Mouse (Mus musculus): ENCODE data around the gene Yipf3. TPM values are rescaled to one million over a fixed set of nuclear protein-coding genes. Genes with fewer than 3 reads are reported as not detected.
A peak's percentile ranks its signal among the peaks of the same experiment; 100 is the strongest.

Yipf3 gene
- polyA plus RNA-seq (2015; fragmentation: Nextera tagmentation; extraction: Ambion mirVana): 92.1 and 98.5 TPM in 2 replicates

GRCm38 (mm10) chr17:46247512-46248188 is at the start of gene Yipf3, which contains the start of gene Polr1c:
Gene Yipf3 (plus strand): TSS chr17:46248080.
Gene Polr1c (minus strand): TSS chr17:46248054.

GRCm38 (mm10) chr17:46202421-46203071 is 45.3 kb upstream of the Yipf3 start, which contains the start of the genes Polh and Xpo5:
Gene Polh (minus strand): TSS chr17:46202645.
Gene Xpo5 (plus strand): TSS chr17:46202782.

DNA sequence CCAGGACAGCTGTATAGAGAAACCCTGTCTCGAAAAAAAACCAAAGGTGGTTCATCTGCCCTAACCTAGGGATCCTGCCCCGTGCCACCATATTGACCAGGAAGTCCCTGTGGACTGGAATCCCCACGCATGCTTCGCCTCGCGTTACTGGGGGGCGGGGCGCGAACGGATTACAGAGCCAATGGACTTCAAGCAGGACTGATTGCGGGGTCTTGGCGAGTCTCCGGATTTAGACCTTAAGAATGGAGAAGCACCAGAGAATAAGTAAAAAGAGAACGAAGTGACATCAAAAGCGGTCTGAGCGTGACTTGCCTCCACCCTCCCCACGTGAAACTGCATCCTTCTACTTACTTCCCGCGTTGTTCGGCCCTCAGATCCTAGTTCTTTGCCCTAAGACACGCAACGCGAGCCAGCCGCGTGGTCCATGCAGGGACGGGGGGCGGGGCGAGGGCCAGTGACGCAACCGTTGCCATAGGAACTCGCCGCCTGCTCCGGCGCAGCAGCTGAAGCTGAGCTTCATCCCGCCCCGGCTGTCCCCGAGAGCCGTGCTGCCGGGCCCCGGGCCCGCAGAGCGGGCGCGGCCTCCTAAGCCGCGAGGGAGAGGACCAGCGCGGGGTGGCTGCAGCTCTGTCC is 5.7 kb downstream of the Yipf3 start, which contains the start of gene Lrrc73:
Lrrc73 (plus strand) TSS at position 80 of the 633 bp plus-strand sequence.

GRCm38 (mm10) chr17:46282483-46283123 is 34.7 kb downstream of the Yipf3 start, which contains the start of gene Tjap1:
Gene Tjap1 (minus strand): TSS chr17:46283026.

GRCm38 (mm10) chr17:46297364-46298219 is 49.7 kb downstream of the Yipf3 start, which contains the start of gene Dlk2:
Gene Dlk2 (plus strand): TSS chr17:46297421.

MicroRNAs encoded within 50 kb of the gene (microRNA counts, 519-probe panel; counts per million panel counts)
- microRNA mmu-miR-693-3p (296 counts per million, percentile 58 among the panel's probes with 10 or more counts), microRNA mmu-miR-693-5p (296 counts per million, percentile 58 among the panel's probes with 10 or more counts)

Small RNAs within 50 kb of the gene (microRNA-seq; reads per million reads assigned to microRNA genes)
- gene Mir693: 0 to 0.30 reads per million in 2 experiments

Other genes with a start within 250 kb of the Yipf3 start
- gene Vegfa, start 215.7 kb upstream of the Yipf3 start, polyA plus RNA-seq (2015; fragmentation: Nextera tagmentation; extraction: Ambion mirVana): 3.3 and 4.9 TPM in 2 replicates
- gene Mrps18a, start 137.1 kb upstream of the Yipf3 start, polyA plus RNA-seq (2015; fragmentation: Nextera tagmentation; extraction: Ambion mirVana): 126 and 133 TPM in 2 replicates
- gene Rsph9, start 103.9 kb upstream of the Yipf3 start, polyA plus RNA-seq (2015; fragmentation: Nextera tagmentation; extraction: Ambion mirVana): 1.5 and 2.6 TPM in 2 replicates
- 26.5 and 27.4 TPM in 2 replicates for gene Mad2l1bp, start 94.5 kb upstream of the Yipf3 start, polyA plus RNA-seq (2015; fragmentation: Nextera tagmentation; extraction: Ambion mirVana)
- gene Gtpbp2, start 87.0 kb upstream of the Yipf3 start, polyA plus RNA-seq (2015; fragmentation: Nextera tagmentation; extraction: Ambion mirVana): 19.9 and 22.5 TPM in 2 replicates
- gene Polh, start 45.4 kb upstream of the Yipf3 start, polyA plus RNA-seq (2015; fragmentation: Nextera tagmentation; extraction: Ambion mirVana): 9.0 and 9.6 TPM in 2 replicates
- 10.1 and 10.3 TPM in 2 replicates for gene Xpo5, start 45.3 kb upstream of the Yipf3 start, polyA plus RNA-seq (2015; fragmentation: Nextera tagmentation; extraction: Ambion mirVana)
- 31.5 and 31.7 TPM in 2 replicates for gene Polr1c, start within 50 bp of the Yipf3 start, polyA plus RNA-seq (2015; fragmentation: Nextera tagmentation; extraction: Ambion mirVana)
- 0.44 and 0.71 TPM in 2 replicates for gene Lrrc73, start 5.5 kb downstream of the Yipf3 start, polyA plus RNA-seq (2015; fragmentation: Nextera tagmentation; extraction: Ambion mirVana)
- gene Tjap1, start 34.9 kb downstream of the Yipf3 start, polyA plus RNA-seq (2015; fragmentation: Nextera tagmentation; extraction: Ambion mirVana): 40.6 and 41.4 TPM in 2 replicates
- gene Dlk2, start 49.3 kb downstream of the Yipf3 start, polyA plus RNA-seq (2015; fragmentation: Nextera tagmentation; extraction: Ambion mirVana): 3.2 and 3.7 TPM in 2 replicates
- gene Abcc10, start 80.3 kb downstream of the Yipf3 start, polyA plus RNA-seq (2015; fragmentation: Nextera tagmentation; extraction: Ambion mirVana): 2.7 and 2.8 TPM in 2 replicates
- gene Zfp318, start 135.7 kb downstream of the Yipf3 start, polyA plus RNA-seq (2015; fragmentation: Nextera tagmentation; extraction: Ambion mirVana): 4.8 and 5.7 TPM in 2 replicates
- 0.96 and 2.6 TPM in 2 replicates for gene Crip3, start 180.8 kb downstream of the Yipf3 start, polyA plus RNA-seq (2015; fragmentation: Nextera tagmentation; extraction: Ambion mirVana)
- not detected in 2 replicates for gene Slc22a7, start 190.4 kb downstream of the Yipf3 start, polyA plus RNA-seq (2015; fragmentation: Nextera tagmentation; extraction: Ambion mirVana)
- gene Ttbk1, start 239.6 kb downstream of the Yipf3 start, polyA plus RNA-seq (2015; fragmentation: Nextera tagmentation; extraction: Ambion mirVana): 0.02 and 0.03 TPM in 2 replicates
- 4.4 and 6.8 TPM in 2 replicates for gene Dnph1, start 248.6 kb downstream of the Yipf3 start, polyA plus RNA-seq (2015; fragmentation: Nextera tagmentation; extraction: Ambion mirVana)

Data from skeletal muscle tissue, postnatal 0 days (tissue).